Mouse (Mus musculus) liver, embryonic 16.5 days (tissue): ENCODE measurements around the gene Trpc2. TPM values are rescaled to one million over a fixed set of nuclear protein-coding genes. Genes with fewer than 3 reads are reported as not detected.
A peak's percentile ranks its signal among the peaks of the same experiment; 100 is the strongest.

Experiments used
- ATAC-seq: fragments of 200-750 bp; cut with Nextera tagmentation; 2 replicates; pipeline ENCODE4 v1.8.0; 2017; ENCODE audit warnings: low read depth, mild to moderate bottlenecking, moderate number of reproducible peaks, moderate library complexity
- H3K27ac ChIP-seq: fragments of 300-500 bp; sonication (generic); 2 replicates; pipeline ENCODE4 v1.5.1; 2014; ENCODE audit warnings: mild to moderate bottlenecking, low read length
- H3K27me3 ChIP-seq: fragments of 300-500 bp; sonication (generic); 2 replicates; pipeline ENCODE4 v1.6.1; 2014; ENCODE audit warnings: low read depth, low read length, mixed read lengths; ENCODE audit not compliant: control insufficient read depth, insufficient read depth
- H3K36me3 ChIP-seq: fragments of 300-500 bp; sonication (generic); 2 replicates; pipeline ENCODE4 v1.6.1; 2014; ENCODE audit warnings: mild to moderate bottlenecking; ENCODE audit not compliant: control insufficient read depth, insufficient read depth
- H3K4me1 ChIP-seq: fragments of 300-500 bp; sonication (generic); 2 replicates; pipeline ENCODE4 v1.6.1; 2014; ENCODE audit warnings: low read depth, low read length, mixed read lengths; ENCODE audit not compliant: control insufficient read depth
- H3K4me2 ChIP-seq: fragments of 300-500 bp; sonication (generic); 2 replicates; pipeline ENCODE4 v1.6.1; 2014; ENCODE audit warnings: low read depth, low read length, mixed read lengths
- H3K4me3 ChIP-seq: fragments of 300-500 bp; sonication (generic); 2 replicates; pipeline ENCODE4 v1.5.1; 2014; ENCODE audit warnings: low read depth, mild to moderate bottlenecking, low read length
- H3K9ac ChIP-seq: fragments of 300-500 bp; sonication (generic); 2 replicates; pipeline ENCODE4 v1.6.1; 2014; ENCODE audit warnings: low read depth, low read length
- H3K9me3 ChIP-seq: fragments of 300-500 bp; sonication (generic); replicated peaks from 2 replicates; pipeline ENCODE4 v1.6.1; 2016; ENCODE audit warnings: low read length; ENCODE audit not compliant: control insufficient read depth
- WGBS: fragments of 180-500 bp; shearing (Covaris S2); extraction: QIAGEN DNeasy Blood & Tissue Kit; methylation state at CpG from one replicate; pipeline ENCODE4 v1.1.7; 2014; ENCODE audit not compliant: insufficient replicate concordance; 5-methylcytosine and 5-hydroxymethylcytosine counted together
- polyA plus RNA-seq: library from polyadenylated mRNA; unstranded; fragments of >200 nt; fragmentation: Nextera tagmentation; extraction: Ambion mirVana; gene quantifications from 2 replicates; pipeline ENCODE4 v1.2.1, GENCODE M21; 2015

Trpc2 gene
- polyA plus RNA-seq, 1 experiment from 2014 or later, result 0.07 TPM

- no peaks in the 10 kb centered on the region for H3K9me3 ChIP-seq
- peak overlapping the region; percentile 69 for H3K4me3 ChIP-seq
- H3K9ac ChIP-seq, result peak overlapping the region; percentile 64
- H3K36me3 ChIP-seq, result no peaks in the 10 kb centered on the region
- peak overlapping the region; percentile 80 for H3K4me2 ChIP-seq
- peak overlapping the region; percentile 68 for H3K27ac ChIP-seq
- WGBS, result 0% methylated on average over 9 of the region's 9 CpGs
- H3K27me3 ChIP-seq, result no peaks in the 10 kb centered on the region
- H3K4me1 ChIP-seq, result peaks cover 21% of the 10 kb centered on the region
- ATAC-seq, result no peak
These were observed 18.3 kb upstream of the Trpc2 start for GRCm38 (mm10) chr7:102064655-102065045.

GRCm38 (mm10) chr7:102065046-102065891 is 17.6 kb upstream of the Trpc2 start, which contains the start of the genes Rnf121, Xndc1 and Xntrpc:
Rnf121 (minus strand) TSS chr7:102065469.
Xndc1 (plus strand) TSS chr7:102065511.
Xntrpc (plus strand) TSS chr7:102065713.
- WGBS, result under 1% methylated on average over 56 of the region's 56 CpGs

GRCm38 (mm10) chr7:102066363-102066762 is 16.6 kb upstream of the Trpc2 start:
- peak overlapping the region; percentile 80 for H3K4me2 ChIP-seq
- peak overlapping the region; percentile 64 for H3K9ac ChIP-seq
- WGBS, result 56% methylated on average over 6 of the region's 6 CpGs
- peaks cover 19% of the 10 kb centered on the region for H3K4me1 ChIP-seq
- no peaks in the 10 kb centered on the region for H3K9me3 ChIP-seq
- no peaks in the 10 kb centered on the region for H3K36me3 ChIP-seq
- ATAC-seq, result no peak
- peak overlapping the region; percentile 69 for H3K4me3 ChIP-seq
- peak overlapping the region; percentile 68; the same call in 1 of the 2 replicates for H3K27ac ChIP-seq
- H3K27me3 ChIP-seq, result no peaks in the 10 kb centered on the region

More at GRCm38 (mm10) chr7:102065046-102065891, 17.6 kb upstream of the Trpc2 start, which contains the start of the genes Rnf121, Xndc1 and Xntrpc:
- Histone ChIP-seq H3K9me3 (no peaks in the 10 kb centered on the region), H3K9ac (peak within 1 kb of the TSS; percentile 64), H3K4me2 (peak within 1 kb of the TSS; percentile 80), H3K27ac (peak within 1 kb of the TSS; percentile 68), H3K4me3 (peak within 1 kb of the TSS; percentile 69), H3K27me3 (no peaks in the 10 kb centered on the region), H3K4me1 (peaks cover 21% of the 10 kb centered on the region), H3K36me3 (no peaks in the 10 kb centered on the region)
- ATAC-seq, result peak; percentile 98

- Histone ChIP-seq H3K4me1 (no peaks in the 10 kb centered on the region), H3K4me3 (no peak overlapping the region), H3K9me3 (no peaks in the 10 kb centered on the region), H3K4me2 (no peak overlapping the region), H3K36me3 (peaks cover 54% of the 10 kb centered on the region), H3K27ac (no peak overlapping the region), H3K27me3 (no peaks in the 10 kb centered on the region), H3K9ac (no peak overlapping the region)
- ATAC-seq, result no peak
- WGBS, result 82% methylated on average over 7 of the region's 7 CpGs
These were observed 6.1 kb upstream of the Trpc2 start for GRCm38 (mm10) chr7:102076714-102077296.

GRCm38 (mm10) chr7:102078517-102078916 is 4.4 kb upstream of the Trpc2 start:
- Histone ChIP-seq H3K9me3 (no peaks in the 10 kb centered on the region), H3K36me3 (peaks cover 49% of the 10 kb centered on the region), H3K9ac (no peak overlapping the region), H3K4me3 (no peak overlapping the region), H3K4me2 (no peak overlapping the region), H3K4me1 (no peaks in the 10 kb centered on the region), H3K27me3 (no peaks in the 10 kb centered on the region), H3K27ac (no peak overlapping the region)
- no peak for ATAC-seq
- 69% methylated on average over 7 of the region's 7 CpGs for WGBS

DNA sequence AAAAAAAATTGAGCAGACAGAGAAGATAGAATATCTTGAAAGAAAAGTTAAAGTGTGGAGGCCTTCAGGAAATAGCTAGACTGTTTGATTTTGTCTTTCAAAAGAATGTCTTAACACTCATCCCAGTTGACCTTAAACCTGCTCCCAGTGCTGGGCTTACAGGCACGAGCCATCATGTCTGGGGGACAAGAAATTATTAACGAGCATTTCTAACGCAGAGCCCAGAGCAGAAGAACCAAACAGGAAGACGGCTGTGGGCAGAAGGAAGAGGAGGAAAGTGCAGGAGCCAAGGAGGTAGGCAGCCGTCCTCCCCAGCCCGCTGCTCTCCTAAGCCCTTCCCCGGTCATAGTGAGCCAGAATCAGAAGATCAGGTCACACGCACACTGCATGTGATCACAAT is 2.6 kb upstream of the Trpc2 start:
- Histone ChIP-seq H3K36me3 (peaks cover 44% of the 10 kb centered on the region), H3K4me3 (no peak overlapping the region), H3K9ac (no peak overlapping the region), H3K4me2 (no peak overlapping the region), H3K27me3 (no peaks in the 10 kb centered on the region), H3K27ac (no peak overlapping the region), H3K4me1 (no peaks in the 10 kb centered on the region), H3K9me3 (no peaks in the 10 kb centered on the region)
- WGBS, result 85% methylated on average over 8 of the region's 8 CpGs
- no peak for ATAC-seq

DNA sequence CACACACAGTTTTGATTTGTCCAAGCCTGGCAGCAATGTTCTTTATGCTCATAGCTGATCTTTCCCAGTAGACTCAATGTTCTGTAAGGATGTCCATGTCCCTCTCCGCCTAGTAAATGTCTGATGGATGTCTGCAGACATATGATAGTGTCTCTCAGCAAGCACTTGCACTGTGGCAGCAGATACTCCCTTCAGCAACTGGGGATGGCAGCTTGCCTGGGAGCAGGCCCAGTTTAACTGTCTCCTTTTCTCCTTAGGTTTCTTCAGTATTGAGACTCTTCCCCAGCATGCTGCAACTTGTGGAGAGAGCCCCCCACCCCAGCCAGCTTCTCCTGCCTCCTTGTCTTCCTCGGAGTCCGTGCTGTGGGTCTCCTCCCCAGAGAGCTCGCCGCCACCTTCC is 1.1 kb upstream of the Trpc2 start:
- WGBS, result 88% methylated on average over 5 of the region's 5 CpGs
- no peak overlapping the region for H3K4me3 ChIP-seq
- peaks cover 36% of the 10 kb centered on the region for H3K36me3 ChIP-seq
- no peaks in the 10 kb centered on the region for H3K27me3 ChIP-seq
- no peak for ATAC-seq
- no peak overlapping the region for H3K9ac ChIP-seq
- no peak overlapping the region for H3K27ac ChIP-seq
- no peaks in the 10 kb centered on the region for H3K4me1 ChIP-seq
- no peaks in the 10 kb centered on the region for H3K9me3 ChIP-seq
- no peak overlapping the region for H3K4me2 ChIP-seq

GRCm38 (mm10) chr7:102084041-102084696 is 1.3 kb downstream of the Trpc2 start:
- peaks cover 17% of the 10 kb centered on the region for H3K36me3 ChIP-seq
- WGBS, result 85% methylated on average over 26 of the region's 26 CpGs

More at GRCm38 (mm10) chr7:102084041-102084696, 1.3 kb downstream of the Trpc2 start:
- H3K27ac ChIP-seq, result no peak overlapping the region
- no peak overlapping the region for H3K4me3 ChIP-seq
- ATAC-seq, result no peak
- H3K4me2 ChIP-seq, result no peak overlapping the region
- H3K4me1 ChIP-seq, result no peaks in the 10 kb centered on the region
- H3K9ac ChIP-seq, result no peak overlapping the region
- no peaks in the 10 kb centered on the region for H3K27me3 ChIP-seq
- no peaks in the 10 kb centered on the region for H3K9me3 ChIP-seq
